Mouse (Mus musculus) forebrain, embryonic 16.5 days (tissue): ENCODE measurements around the gene Csnk1g2. TPM values are rescaled to one million over a fixed set of nuclear protein-coding genes. Genes with fewer than 3 reads are reported as not detected.

Experiments
- ATAC-seq: fragments of 200-750 bp; cut with Nextera tagmentation; 2 replicates; pipeline ENCODE4 v1.8.0; 2017; ENCODE audit warnings: mild to moderate bottlenecking, moderate library complexity
- H3K27ac ChIP-seq: fragments of 300-500 bp; sonication (generic); 2 replicates; pipeline ENCODE4 v1.5.1; 2014; ENCODE audit warnings: low read length, control low read depth
- H3K27me3 ChIP-seq: fragments of 300-500 bp; sonication (generic); replicated peaks from 2 replicates; pipeline ENCODE4 v1.6.1; 2014; ENCODE audit warnings: low read length; ENCODE audit not compliant: control insufficient read depth, insufficient read depth
- H3K36me3 ChIP-seq: fragments of 300-500 bp; sonication (generic); 2 replicates; pipeline ENCODE4 v1.6.1; 2014; ENCODE audit not compliant: control insufficient read depth, insufficient read depth
- H3K4me1 ChIP-seq: fragments of 300-500 bp; sonication (generic); replicated peaks from 2 replicates; pipeline ENCODE4 v1.6.1; 2014; ENCODE audit warnings: low read length; ENCODE audit not compliant: control insufficient read depth, insufficient read depth
- H3K4me2 ChIP-seq: fragments of 300-500 bp; sonication (generic); 2 replicates; pipeline ENCODE4 v1.6.1; 2014; ENCODE audit warnings: mild to moderate bottlenecking, low read length, control low read depth
- H3K4me3 ChIP-seq: fragments of 300-500 bp; sonication (generic); replicated peaks from 2 replicates; pipeline ENCODE4 v1.5.1; 2014; ENCODE audit warnings: mild to moderate bottlenecking, low read length, control low read depth
- H3K9ac ChIP-seq: fragments of 300-500 bp; sonication (generic); replicated peaks from 2 replicates; pipeline ENCODE4 v1.6.1; 2014; ENCODE audit warnings: low read depth, low read length, control low read depth
- H3K9me3 ChIP-seq: fragments of 300-500 bp; sonication (generic); 2 replicates; pipeline ENCODE4 v1.6.1; 2016; ENCODE audit warnings: low read length; ENCODE audit not compliant: control insufficient read depth
- WGBS: fragments of 180-500 bp; shearing (Covaris S2); extraction: QIAGEN DNeasy Blood & Tissue Kit; methylation state at CpG from one replicate; pipeline ENCODE4 v1.1.7; 2014; 5-methylcytosine and 5-hydroxymethylcytosine counted together
- polyA plus RNA-seq: library from polyadenylated mRNA; unstranded; fragments of >200 nt; fragmentation: Nextera tagmentation; extraction: Ambion mirVana; gene quantifications from 2 replicates; pipeline ENCODE4 v1.2.1, GENCODE M21; 2015

Gene Csnk1g2
- 91.3 and 96.9 TPM in 2 replicates for polyA plus RNA-seq

DNA sequence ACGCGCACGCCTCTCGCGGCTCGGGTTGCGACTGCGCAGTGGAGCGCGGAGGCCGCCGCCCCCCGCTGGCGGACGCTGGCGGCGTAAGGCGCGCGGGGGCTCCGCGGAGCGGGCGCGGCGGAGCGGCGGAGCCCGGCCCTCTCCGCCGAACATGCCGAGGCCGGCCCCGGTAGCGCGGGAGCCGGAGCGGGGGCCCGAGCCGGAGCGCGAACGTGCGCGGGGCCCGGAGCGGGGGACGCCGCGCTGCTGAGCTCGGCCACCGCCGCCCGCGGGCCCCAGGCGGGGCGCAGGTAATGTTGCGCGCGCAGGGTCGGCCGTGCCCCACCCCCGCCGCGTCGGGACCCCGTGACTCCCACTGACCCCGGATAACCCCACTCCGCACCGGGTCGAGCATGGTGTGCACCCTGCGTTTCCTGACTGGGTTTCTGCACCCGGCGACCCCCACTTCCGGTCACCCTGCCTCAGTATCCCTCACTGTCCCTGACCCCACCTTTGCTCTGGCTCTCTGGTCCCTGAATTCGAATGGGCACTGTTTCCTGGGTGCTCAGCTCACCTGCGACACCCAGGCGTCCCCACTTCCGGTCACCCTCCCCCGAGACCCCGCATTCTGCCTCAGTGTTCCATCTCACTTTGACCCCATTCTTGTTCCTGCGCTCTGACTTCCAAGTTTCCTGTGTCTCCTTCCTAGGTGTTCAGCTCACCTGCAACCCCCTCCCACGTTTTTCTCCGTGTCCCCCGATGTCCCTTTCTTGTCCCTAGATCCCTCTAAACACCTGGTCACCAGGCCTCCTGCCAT lies at the start of gene Csnk1g2:
Csnk1g2 (plus strand) TSS at position 178 of the 796 bp plus-strand sequence.
- Histone ChIP-seq H3K9ac (peak within 1 kb of the TSS; percentile 92), H3K4me1 (peaks cover 28% of the 10 kb centered on the region), H3K36me3 (no peaks in the 10 kb centered on the region), H3K9me3 (no peaks in the 10 kb centered on the region), H3K27me3 (no peaks in the 10 kb centered on the region), H3K27ac (peak within 1 kb of the TSS; percentile 99), H3K4me3 (peak within 1 kb of the TSS; percentile 66), H3K4me2 (peak within 1 kb of the TSS; percentile 86)
- ATAC-seq: no peak
- WGBS: under 1% methylated on average over 80 of the region's 85 CpGs

DNA sequence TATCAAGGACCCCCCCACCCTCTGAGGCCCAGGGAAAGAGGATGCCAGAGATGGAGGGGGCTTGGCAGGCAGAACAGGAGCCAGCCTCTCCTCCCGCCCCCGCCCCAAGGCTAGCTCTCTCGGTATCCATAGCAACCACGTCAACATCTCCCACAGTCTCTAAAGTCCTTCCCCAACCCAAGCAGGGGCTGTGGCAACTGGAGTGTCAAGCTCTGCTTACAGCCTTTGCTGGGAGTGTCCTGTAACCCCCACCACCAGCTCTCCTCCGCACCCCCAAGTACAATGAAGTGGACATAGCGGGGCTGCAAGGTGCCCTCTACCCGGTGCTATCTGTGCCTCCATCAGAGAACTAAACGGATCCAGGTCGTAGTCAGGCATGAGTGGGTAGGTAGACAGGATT lies 48.7 kb upstream of the Csnk1g2 start:
- no peak for ATAC-seq
- Histone ChIP-seq H3K9ac (no peak overlapping the region), H3K4me3 (no peak overlapping the region), H3K27ac (no peak overlapping the region), H3K9me3 (no peaks in the 10 kb centered on the region), H3K4me2 (no peak overlapping the region; the same call in 1 of the 2 replicates), H3K4me1 (peaks cover 56% of the 10 kb centered on the region), H3K36me3 (no peaks in the 10 kb centered on the region), H3K27me3 (no peaks in the 10 kb centered on the region)
- WGBS: 61% methylated on average over 9 of the region's 9 CpGs

DNA sequence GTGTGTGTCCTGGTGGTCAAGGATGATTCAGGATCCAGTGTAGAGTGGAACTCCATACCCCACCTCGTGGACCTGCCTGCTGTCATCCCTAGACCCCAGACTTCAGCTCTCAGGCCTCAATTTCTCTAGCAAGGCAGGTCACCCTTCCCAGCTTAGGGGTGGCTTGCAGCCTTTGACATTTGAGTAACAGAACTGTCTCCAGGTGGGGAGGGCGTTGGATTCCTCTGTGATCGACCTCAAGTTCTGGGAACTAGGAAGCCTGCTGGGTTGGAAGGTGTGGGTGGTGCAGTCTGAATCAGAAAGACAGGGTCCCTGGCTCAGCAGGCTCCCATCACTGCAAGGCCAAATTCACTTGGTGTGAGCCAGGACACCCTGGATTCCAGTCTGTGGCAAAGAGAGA lies 47.7 kb upstream of the Csnk1g2 start:
- no peaks in the 10 kb centered on the region for H3K27me3 ChIP-seq
- H3K27ac ChIP-seq: no peak overlapping the region
- 87% methylated on average over 3 of the region's 3 CpGs for WGBS
- no peak overlapping the region for H3K4me3 ChIP-seq
- peaks cover 56% of the 10 kb centered on the region for H3K4me1 ChIP-seq
- no peak overlapping the region for H3K4me2 ChIP-seq
- no peaks in the 10 kb centered on the region for H3K36me3 ChIP-seq
- no peaks in the 10 kb centered on the region for H3K9me3 ChIP-seq
- ATAC-seq: no peak
- H3K9ac ChIP-seq: no peak overlapping the region

DNA sequence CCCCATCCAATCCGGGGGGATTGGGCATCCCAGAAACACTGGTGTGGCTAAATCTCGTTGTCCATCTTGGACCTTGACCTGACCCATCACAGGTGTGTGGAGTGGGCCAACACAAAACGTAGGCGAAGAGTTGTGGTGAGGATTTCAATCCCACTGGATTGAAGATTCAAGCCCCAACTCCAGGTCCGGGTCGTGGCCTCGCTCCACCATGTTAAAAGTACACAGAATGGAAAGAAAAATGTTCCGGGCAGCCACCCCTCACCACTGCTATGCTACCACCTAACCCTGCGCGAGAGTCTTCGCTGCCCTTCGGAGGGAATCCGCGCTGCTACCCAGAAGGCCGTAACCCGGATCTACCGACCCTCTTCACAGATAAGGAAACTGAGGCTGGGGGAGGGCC lies 46.7 kb upstream of the Csnk1g2 start:
- Histone ChIP-seq H3K4me2 (peak overlapping the region; percentile 87), H3K27ac (no peak overlapping the region), H3K27me3 (no peaks in the 10 kb centered on the region), H3K4me1 (peaks cover 51% of the 10 kb centered on the region), H3K9ac (peak overlapping the region; percentile 65), H3K36me3 (no peaks in the 10 kb centered on the region), H3K4me3 (peak overlapping the region; percentile 70), H3K9me3 (no peaks in the 10 kb centered on the region)
- no peak for ATAC-seq
- 19% methylated on average over 17 of the region's 17 CpGs for WGBS

DNA sequence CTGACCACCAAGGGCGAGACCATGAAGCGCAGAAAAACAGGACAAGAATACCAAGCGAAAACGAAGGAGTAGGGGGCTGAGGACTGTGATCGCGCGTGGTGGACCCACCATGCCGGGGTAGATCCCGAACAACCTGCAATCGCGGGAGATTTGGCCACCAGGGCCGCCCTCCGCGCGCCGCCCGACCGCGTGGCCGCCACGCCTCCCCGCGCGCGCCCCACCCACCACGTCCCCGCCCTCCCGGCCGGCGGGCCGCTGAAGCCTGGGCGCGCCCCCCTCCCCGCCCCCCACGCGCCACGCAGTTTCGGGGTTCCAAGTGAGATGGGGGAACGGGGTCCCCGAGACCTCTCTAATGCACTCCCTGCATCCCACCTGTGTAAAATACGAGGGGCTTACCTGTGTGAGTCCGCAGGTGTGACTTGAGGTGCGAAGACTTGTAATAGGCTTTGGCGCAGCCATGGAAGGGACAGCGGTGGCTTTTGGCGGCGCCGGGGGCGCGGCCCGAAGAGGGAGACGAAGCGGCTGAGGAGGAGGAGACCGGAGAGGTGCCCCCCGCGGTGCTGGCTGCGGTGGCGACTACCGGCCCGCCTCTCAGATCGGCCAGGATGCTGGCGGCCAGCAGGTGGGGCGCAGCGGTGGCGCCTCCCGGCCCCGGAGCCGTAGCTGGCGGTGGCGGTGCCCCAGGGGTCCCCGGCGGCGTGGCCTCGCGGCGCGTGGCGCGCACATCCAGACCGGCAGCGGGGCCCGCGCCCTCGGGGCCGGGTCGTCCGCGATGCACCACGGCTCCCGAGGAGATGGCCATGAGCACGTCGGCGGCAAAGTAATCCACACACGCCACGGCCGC lies 46.1 kb upstream of the Csnk1g2 start:
- H3K27ac ChIP-seq: peak overlapping the region; percentile 89
- H3K27me3 ChIP-seq: no peaks in the 10 kb centered on the region
- peak overlapping the region; percentile 87 for H3K4me2 ChIP-seq
- 0% methylated on average over 82 of the region's 96 CpGs for WGBS
- H3K9ac ChIP-seq: peak overlapping the region; percentile 65
- peak overlapping the region; percentile 70 for H3K4me3 ChIP-seq
- H3K9me3 ChIP-seq: no peaks in the 10 kb centered on the region
- ATAC-seq: peak; percentile 0; the same call in 1 of the 2 replicates
- no peaks in the 10 kb centered on the region for H3K36me3 ChIP-seq
- peaks cover 44% of the 10 kb centered on the region for H3K4me1 ChIP-seq

DNA sequence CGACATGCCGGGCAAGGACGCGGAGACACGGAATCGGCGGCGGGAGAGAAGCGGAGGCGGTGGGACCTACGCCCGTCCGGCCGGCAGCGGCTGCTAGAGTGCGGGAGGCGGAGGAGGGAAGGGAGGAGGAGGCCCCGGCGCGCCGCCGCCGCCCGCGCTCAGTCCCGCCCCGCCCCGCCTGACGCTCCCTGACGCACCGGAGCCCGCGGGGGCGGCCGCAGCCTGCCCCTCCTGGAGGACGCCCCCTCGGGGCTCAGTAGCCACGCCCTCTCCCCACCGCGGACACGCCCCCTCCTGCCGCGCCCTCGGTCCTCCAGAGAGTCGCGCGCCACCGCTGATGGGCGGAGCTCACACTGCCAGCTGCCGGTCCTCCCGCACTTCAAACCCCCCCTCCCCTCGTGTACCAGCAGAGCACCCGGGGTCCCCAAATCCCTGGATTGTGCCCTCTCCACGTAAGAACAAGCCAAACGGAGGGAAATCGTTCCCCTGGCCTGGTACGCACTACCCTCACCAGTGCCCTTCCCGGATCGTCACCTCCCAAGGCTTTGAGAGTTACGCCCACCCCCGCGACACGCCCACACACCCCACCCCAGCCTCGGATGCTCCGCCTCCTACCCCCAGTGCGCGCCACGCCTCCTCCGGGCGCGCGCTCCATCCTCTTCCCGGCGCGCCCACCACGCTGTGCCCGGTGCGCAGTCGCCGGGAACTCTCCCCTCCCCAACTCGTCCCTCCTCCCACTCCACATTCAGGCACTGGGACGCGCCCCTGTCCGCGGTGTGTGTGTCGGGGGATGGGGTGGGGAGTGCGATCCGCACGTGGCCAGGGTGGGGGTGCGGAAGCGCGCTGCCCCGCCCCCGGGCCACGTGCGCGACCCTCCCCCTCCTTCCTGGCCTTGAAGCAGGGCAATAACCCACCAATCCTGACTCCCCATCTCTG lies 45.2 kb upstream of the Csnk1g2 start, which contains the start of gene Klf16:
Klf16 (minus strand) TSS at position 127 of the 936 bp plus-strand sequence.
- WGBS: under 1% methylated on average over 86 of the region's 97 CpGs
- peak; percentile 78 for ATAC-seq
- peak within 1 kb of the TSS; percentile 70 for H3K4me3 ChIP-seq
- H3K9me3 ChIP-seq: no peaks in the 10 kb centered on the region
- no peaks in the 10 kb centered on the region for H3K27me3 ChIP-seq
- peak within 1 kb of the TSS; percentile 65 for H3K9ac ChIP-seq
- no peaks in the 10 kb centered on the region for H3K36me3 ChIP-seq
- H3K4me1 ChIP-seq: peaks cover 40% of the 10 kb centered on the region
- H3K27ac ChIP-seq: peak within 1 kb of the TSS; percentile 89
- peak within 1 kb of the TSS; percentile 87 for H3K4me2 ChIP-seq

DNA sequence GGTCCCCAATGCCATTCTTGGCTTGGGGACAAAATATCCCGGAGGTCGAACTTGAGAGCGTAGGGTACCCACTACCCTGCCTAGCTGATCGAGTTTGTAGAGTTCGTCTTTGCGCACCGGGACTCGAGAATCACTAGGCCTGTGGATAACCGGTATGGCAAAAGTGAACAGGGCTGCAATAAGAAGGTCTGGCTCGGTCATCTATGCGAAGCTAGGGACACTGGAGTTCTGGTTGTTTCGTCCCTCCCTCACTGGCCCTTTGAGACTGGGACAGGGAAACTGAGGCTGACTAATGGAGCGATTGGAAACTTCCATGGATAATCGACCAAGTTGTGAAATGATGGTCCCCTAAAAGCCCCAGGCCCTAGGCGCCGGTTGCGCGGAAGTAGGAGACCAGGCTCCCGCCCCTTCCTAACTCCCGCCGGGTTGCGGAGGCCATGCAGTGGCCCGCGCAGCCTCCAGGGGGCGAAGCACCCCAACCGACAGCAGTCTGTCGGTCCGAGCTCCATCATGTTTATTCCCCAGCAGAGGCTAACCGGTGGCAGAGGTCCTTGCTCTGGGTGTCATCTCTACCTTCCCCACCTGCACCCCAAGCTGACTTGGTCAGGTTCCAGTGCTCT lies 44.4 kb upstream of the Csnk1g2 start:
- Histone ChIP-seq H3K36me3 (no peaks in the 10 kb centered on the region), H3K4me2 (peak overlapping the region; percentile 87), H3K4me1 (peaks cover 39% of the 10 kb centered on the region), H3K9ac (peak overlapping the region; percentile 65), H3K27me3 (no peaks in the 10 kb centered on the region), H3K4me3 (peak overlapping the region; percentile 70), H3K27ac (peak overlapping the region; percentile 89), H3K9me3 (no peaks in the 10 kb centered on the region)
- peak; percentile 9; the same call in 1 of the 2 replicates for ATAC-seq
- WGBS: under 1% methylated on average over 29 of the region's 29 CpGs

DNA sequence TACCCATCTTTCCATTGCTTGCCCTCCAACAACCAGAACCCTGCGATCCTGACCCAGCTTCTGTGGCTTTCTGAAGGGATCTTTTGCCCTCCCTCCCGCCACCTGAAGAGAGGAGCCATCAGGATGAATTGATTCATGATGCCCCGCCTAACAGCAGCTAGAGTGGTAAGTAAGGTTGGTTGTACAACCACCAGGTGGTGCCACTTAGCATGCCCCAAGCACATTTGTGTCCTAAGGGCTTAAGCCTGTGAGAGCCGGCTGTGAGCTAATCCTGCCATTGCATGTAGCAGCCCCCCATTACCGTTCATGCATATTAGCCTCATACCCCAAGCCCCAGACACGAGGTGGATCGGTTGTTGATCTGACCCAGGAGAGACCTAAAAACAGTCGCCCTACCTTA lies 43.7 kb upstream of the Csnk1g2 start:
- Histone ChIP-seq H3K4me1 (peaks cover 32% of the 10 kb centered on the region), H3K27me3 (no peaks in the 10 kb centered on the region), H3K9ac (no peak overlapping the region), H3K4me3 (no peak overlapping the region), H3K9me3 (no peaks in the 10 kb centered on the region), H3K27ac (no peak overlapping the region), H3K36me3 (no peaks in the 10 kb centered on the region), H3K4me2 (no peak overlapping the region)
- ATAC-seq: no peak
- WGBS: 6% methylated on average over 8 of the region's 8 CpGs
